Mouse (Mus musculus): ENCODE results near the gene Atp7a.
"Not testable (repeated sequence)": the region's sequence is repeated elsewhere in the genome, so short reads cannot be mapped to it uniquely, and the experiment has no call there.

Gene Atp7a

GRCm38 (mm10) chrX:106043863-106044617, 17.0 kb downstream of the Atp7a start:
- no peak overlapping the region for H3K4me3 ChIP-seq (replicated peaks; ENCODE audit: low read length)
- TF ChIP-seq POU5F1 (IDR thresholded peaks at IDR 0.05; ENCODE audit: borderline replicate concordance, low read length) = no peak
- no peak for TF ChIP-seq NANOG (IDR thresholded peaks at IDR 0.05; ENCODE audit: borderline replicate concordance, low read length)
- TF ChIP-seq CTCF (conservative IDR thresholded peaks at IDR 0.05; ENCODE audit: low read length) = no peak
- no peaks in the 10 kb centered on the region for H3K27me3 ChIP-seq (ENCODE audit: insufficient read depth, low read length)
- no peaks in the 10 kb centered on the region for H3K9me3 ChIP-seq (ENCODE audit: low read length)
- H3K36me3 ChIP-seq (ENCODE audit: insufficient read depth, low read length) = no peaks in the 10 kb centered on the region
- H3K4me1 ChIP-seq (replicated peaks; ENCODE audit: low read depth, low read length) = 0 out of 2 replicates have a peak, but pooled peaks cover 4% of the 10 kb centered on the region

- TF ChIP-seq CTCF (conservative IDR thresholded peaks at IDR 0.05; ENCODE audit: low read length) = no peak
- TF ChIP-seq POU5F1 (IDR thresholded peaks at IDR 0.05; ENCODE audit: borderline replicate concordance, low read length) = no peak
- TF ChIP-seq NANOG (IDR thresholded peaks at IDR 0.05; ENCODE audit: borderline replicate concordance, low read length) = no peak
- no peaks in the 10 kb centered on the region for H3K36me3 ChIP-seq (ENCODE audit: insufficient read depth, low read length)
These were observed 18.4 kb downstream of the Atp7a start for GRCm38 (mm10) chrX:106045455-106045854.

GRCm38 (mm10) chrX:106045928-106046327, 18.9 kb downstream of the Atp7a start:
- no peak for TF ChIP-seq CTCF (conservative IDR thresholded peaks at IDR 0.05; ENCODE audit: low read length)
- no peak for TF ChIP-seq NANOG (IDR thresholded peaks at IDR 0.05; ENCODE audit: borderline replicate concordance, low read length)
- no peak for TF ChIP-seq POU5F1 (IDR thresholded peaks at IDR 0.05; ENCODE audit: borderline replicate concordance, low read length)
- no peak overlapping the region for H3K4me3 ChIP-seq (replicated peaks; ENCODE audit: low read length)
- 0 out of 2 replicates have a peak, but pooled peaks cover 2% of the 10 kb centered on the region for H3K4me1 ChIP-seq (replicated peaks; ENCODE audit: low read depth, low read length)
- no peaks in the 10 kb centered on the region for H3K9me3 ChIP-seq (ENCODE audit: low read length)
- no peaks in the 10 kb centered on the region for H3K36me3 ChIP-seq (ENCODE audit: insufficient read depth, low read length)
- no peaks in the 10 kb centered on the region for H3K27me3 ChIP-seq (ENCODE audit: insufficient read depth, low read length)

More at GRCm38 (mm10) chrX:106045455-106045854, 18.4 kb downstream of the Atp7a start:
- Histone ChIP-seq H3K4me3 (replicated peaks; ENCODE audit: low read length) (no peak overlapping the region), H3K4me1 (replicated peaks; ENCODE audit: low read depth, low read length) (0 out of 2 replicates have a peak, but pooled peaks cover 4% of the 10 kb centered on the region), H3K27me3 (ENCODE audit: insufficient read depth, low read length) (no peaks in the 10 kb centered on the region), H3K9me3 (ENCODE audit: low read length) (no peaks in the 10 kb centered on the region)

GRCm38 (mm10) chrX:106048191-106048590, 21.1 kb downstream of the Atp7a start:
- Histone ChIP-seq H3K9me3 (ENCODE audit: low read length) (no peaks in the 10 kb centered on the region), H3K4me3 (replicated peaks; ENCODE audit: low read length) (no peak overlapping the region), H3K4me1 (replicated peaks; ENCODE audit: low read depth, low read length) (no peaks in the 10 kb centered on the region), H3K27me3 (ENCODE audit: insufficient read depth, low read length) (no peaks in the 10 kb centered on the region), H3K36me3 (ENCODE audit: insufficient read depth, low read length) (no peaks in the 10 kb centered on the region)
- TF ChIP-seq NANOG (IDR thresholded peaks at IDR 0.05; ENCODE audit: borderline replicate concordance, low read length) = no peak
- no peak for TF ChIP-seq CTCF (conservative IDR thresholded peaks at IDR 0.05; ENCODE audit: low read length)
- TF ChIP-seq POU5F1 (IDR thresholded peaks at IDR 0.05; ENCODE audit: borderline replicate concordance, low read length) = no peak

- not testable (repeated sequence) for H3K9me3 ChIP-seq (ENCODE audit: low read length); H3K36me3 ChIP-seq (ENCODE audit: insufficient read depth, low read length); H3K4me3 ChIP-seq (replicated peaks; ENCODE audit: low read length); H3K27me3 ChIP-seq (ENCODE audit: insufficient read depth, low read length); H3K4me1 ChIP-seq (replicated peaks; ENCODE audit: low read depth, low read length)
- peak; percentile 17; the same call in 1 of the 2 replicates for TF ChIP-seq CTCF (conservative IDR thresholded peaks at IDR 0.05; ENCODE audit: low read length)
These were observed 50.8 kb downstream of the Atp7a start for GRCm38 (mm10) chrX:106077858-106078257.

- Histone ChIP-seq H3K4me3 (replicated peaks; ENCODE audit: low read length) (no peak overlapping the region), H3K27me3 (ENCODE audit: insufficient read depth, low read length) (no peaks in the 10 kb centered on the region), H3K36me3 (ENCODE audit: insufficient read depth, low read length) (no peaks in the 10 kb centered on the region), H3K4me1 (replicated peaks; ENCODE audit: low read depth, low read length) (peaks cover 8% of the 10 kb centered on the region; the same call in 1 of the 2 replicates), H3K9me3 (ENCODE audit: low read length) (no peaks in the 10 kb centered on the region)
- no peak for TF ChIP-seq CTCF (conservative IDR thresholded peaks at IDR 0.05; ENCODE audit: low read length)
- TF ChIP-seq POU5F1 (IDR thresholded peaks at IDR 0.05; ENCODE audit: borderline replicate concordance, low read length) = no peak
- no peak for TF ChIP-seq NANOG (IDR thresholded peaks at IDR 0.05; ENCODE audit: borderline replicate concordance, low read length)
These were observed 53.9 kb downstream of the Atp7a start for GRCm38 (mm10) chrX:106080811-106081443.

GRCm38 (mm10) chrX:106082518-106082917, 55.4 kb downstream of the Atp7a start:
- H3K9me3 ChIP-seq (ENCODE audit: low read length) = no peaks in the 10 kb centered on the region
- H3K27me3 ChIP-seq (ENCODE audit: insufficient read depth, low read length) = no peaks in the 10 kb centered on the region
- H3K36me3 ChIP-seq (ENCODE audit: insufficient read depth, low read length) = peaks cover 9% of the 10 kb centered on the region
- peaks cover 8% of the 10 kb centered on the region; the same call in 1 of the 2 replicates for H3K4me1 ChIP-seq (replicated peaks; ENCODE audit: low read depth, low read length)
- TF ChIP-seq POU5F1 (IDR thresholded peaks at IDR 0.05; ENCODE audit: borderline replicate concordance, low read length) (no peak), NANOG (IDR thresholded peaks at IDR 0.05; ENCODE audit: borderline replicate concordance, low read length) (no peak), CTCF (conservative IDR thresholded peaks at IDR 0.05; ENCODE audit: low read length) (no peak)
- no peak overlapping the region for H3K4me3 ChIP-seq (replicated peaks; ENCODE audit: low read length)

GRCm38 (mm10) chrX:106085132-106085531, 58.1 kb downstream of the Atp7a start:
- Histone ChIP-seq H3K4me1 (replicated peaks; ENCODE audit: low read depth, low read length) (peaks cover 8% of the 10 kb centered on the region; the same call in 1 of the 2 replicates), H3K36me3 (ENCODE audit: insufficient read depth, low read length) (peaks cover 9% of the 10 kb centered on the region), H3K4me3 (replicated peaks; ENCODE audit: low read length) (no peak overlapping the region), H3K9me3 (ENCODE audit: low read length) (no peaks in the 10 kb centered on the region), H3K27me3 (ENCODE audit: insufficient read depth, low read length) (no peaks in the 10 kb centered on the region)
- no peak for TF ChIP-seq CTCF (conservative IDR thresholded peaks at IDR 0.05; ENCODE audit: low read length)
- no peak for TF ChIP-seq POU5F1 (IDR thresholded peaks at IDR 0.05; ENCODE audit: borderline replicate concordance, low read length)
- TF ChIP-seq NANOG (IDR thresholded peaks at IDR 0.05; ENCODE audit: borderline replicate concordance, low read length) = no peak
